Mouse (Mus musculus): ENCODE measurements around the gene Vmn1r122. TPM values are rescaled to one million over a fixed set of nuclear protein-coding genes. Genes with fewer than 3 reads are reported as not detected.
"Not testable (repeated sequence)": the region's sequence is repeated elsewhere in the genome, so short reads cannot be mapped to it uniquely, and the experiment has no call there.

Gene Vmn1r122
- total RNA-seq (2022), result not detected

DNA sequence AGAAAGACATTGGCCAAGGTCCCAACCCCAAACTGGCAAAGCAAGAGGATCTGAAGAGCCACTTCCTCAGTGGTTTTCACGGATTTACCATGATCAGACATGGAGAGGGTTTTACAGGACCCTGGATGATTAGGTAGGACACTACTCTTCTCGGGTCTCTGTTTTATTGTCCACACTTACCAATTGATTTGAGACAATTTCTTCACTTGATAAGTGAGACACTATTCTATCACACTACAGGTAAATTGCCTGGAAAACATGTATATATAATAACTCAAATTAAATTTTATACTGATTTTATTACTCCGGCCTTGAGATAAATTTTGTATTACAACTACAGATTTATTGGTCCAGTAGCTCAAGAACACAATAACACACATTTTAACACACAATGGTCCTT, at the start of gene Vmn1r122:
Gene Vmn1r122 (minus strand): TSS at position 101 of the 400 bp plus-strand sequence.
- DNase-seq (ENCODE audit: low spot score in 2 of 2), result not testable (repeated sequence)

DNA sequence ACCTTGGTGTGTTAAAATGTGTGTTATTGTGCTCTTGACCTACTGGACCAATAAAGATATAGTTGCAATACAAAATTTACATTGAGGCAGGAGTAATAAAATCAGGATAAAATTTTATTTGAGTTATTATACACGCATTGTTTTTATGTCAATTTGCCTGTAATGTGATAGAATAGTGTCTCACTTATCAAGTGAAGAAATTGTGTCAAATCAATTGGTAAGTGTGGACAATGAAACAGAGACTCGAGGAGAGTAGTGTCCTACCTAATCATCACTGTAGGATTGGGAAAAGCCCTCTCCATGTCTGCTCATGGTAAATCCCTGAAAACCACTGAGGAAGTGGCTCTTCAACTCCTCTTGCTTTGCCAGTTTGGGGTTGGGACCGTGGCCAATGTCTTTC, 28.0 kb upstream of the Vmn1r122 start, which contains the start of gene Vmn1r123:
Gene Vmn1r123 (plus strand): TSS at position 301 of the 400 bp plus-strand sequence.
- not testable (repeated sequence) for DNase-seq (ENCODE audit: low spot score in 2 of 2)

DNA sequence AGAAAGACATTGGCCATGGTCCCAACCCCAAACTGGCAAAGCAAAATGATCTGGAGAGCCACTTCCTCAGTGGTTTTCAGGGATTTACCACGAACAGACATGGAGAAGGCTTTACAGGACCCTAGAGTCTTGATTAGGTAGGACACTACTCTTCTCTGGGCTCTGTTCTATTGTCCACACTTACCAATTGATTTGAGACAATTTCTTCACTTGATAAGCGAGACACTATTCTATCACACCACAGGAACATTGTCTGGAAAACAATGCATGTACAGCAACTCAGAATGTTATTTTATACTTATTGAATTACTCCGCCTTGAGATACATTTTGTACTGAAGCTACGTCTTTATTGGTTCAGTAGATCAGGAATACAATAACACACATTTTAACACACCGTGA, 35.5 kb downstream of the Vmn1r122 start, which contains the start of gene Vmn1r121:
Gene Vmn1r121 (minus strand): TSS at position 101 of the 400 bp plus-strand sequence.
- not testable (repeated sequence) for DNase-seq (ENCODE audit: low spot score in 2 of 2)

Other genes with a start within 250 kb of the Vmn1r122 start
- gene Vmn1r118, start 221.8 kb downstream of the Vmn1r122 start, total RNA-seq (2022), result not detected
- gene Vmn1r119, start 121.7 kb downstream of the Vmn1r122 start, total RNA-seq (2022), result not detected
- gene Vmn1r120, start 80.3 kb downstream of the Vmn1r122 start, total RNA-seq (2022), result not detected
- not detected for gene Vmn1r121, start 35.6 kb downstream of the Vmn1r122 start, total RNA-seq (2022)
- not detected for gene Vmn1r123, start 28.1 kb upstream of the Vmn1r122 start, total RNA-seq (2022)
- gene Gm5157, start 56.3 kb upstream of the Vmn1r122 start, total RNA-seq (2022), result not detected
- gene Vmn1r124, start 126.5 kb upstream of the Vmn1r122 start, total RNA-seq (2022), result not detected
- gene Vmn1r125, start 138.1 kb upstream of the Vmn1r122 start, total RNA-seq (2022), result not detected
- gene Vmn1r126, start 167.3 kb upstream of the Vmn1r122 start, total RNA-seq (2022), result not detected
- not detected for gene Vmn1r127, start 185.7 kb upstream of the Vmn1r122 start, total RNA-seq (2022)
- gene Vmn1r128, start 215.2 kb upstream of the Vmn1r122 start, total RNA-seq (2022), result not detected
- gene Vmn1r129, start 227.2 kb upstream of the Vmn1r122 start, total RNA-seq (2022), result not detected

Data from layer of hippocampus, adult 8-10 months (tissue).